Mouse (Mus musculus): ENCODE data around the gene Pbx2.

GRCm38 (mm10) chr17:34626062-34626772 lies 35.2 kb downstream of the Pbx2 start:
- TF ChIP-seq POLR2A (IDR thresholded peaks at IDR 0.05; ENCODE audit: insufficient read depth, low read length) (no peak), CTCF (IDR thresholded peaks at IDR 0.05; ENCODE audit: low read depth, low read length) (no peak), EP300 (IDR thresholded peaks at IDR 0.05; ENCODE audit: insufficient read depth, low read depth, low read length) (no peak)
